Mouse (Mus musculus): ENCODE data around the gene Tsfm.

GRCm38 (mm10) chr10:127058161-127058560 lies 27.5 kb upstream of the Tsfm start:
- TF ChIP-seq CTCF (IDR thresholded peaks at IDR 0.05; ENCODE audit: borderline replicate concordance, insufficient read depth, low read length) (peak; percentile 98), POLR2A (IDR thresholded peaks at IDR 0.05; ENCODE audit: low read depth, low read length) (no peak)

Measured in embryonic fibroblast, embryonic 13.5 days (primary cell).